Mouse (Mus musculus) gastrocnemius, adult 8-10 months (tissue): ENCODE measurements around the gene Podxl. TPM values are rescaled to one million over a fixed set of nuclear protein-coding genes. Genes with fewer than 3 reads are reported as not detected.

Experiments used
- total RNA-seq, 4 experiments: library from RNA; stranded (reverse); gene quantifications; 2 replicates each; pipeline ENCODE4 v1.2.4; 2022

The Podxl gene
- total RNA-seq, 4 experiments from 2014 or later: 16.1 to 22.2 (median 18.0) TPM

Other genes with a start within 250 kb of the Podxl start
- gene Mkln1, start 165.2 kb downstream of the Podxl start, total RNA-seq: 100 to 1,000 TPM; 145 to 178 (median 153) TPM